Mouse (Mus musculus) left cerebral cortex, adult 18-20 months (tissue): ENCODE data around the gene Tmem102. TPM values are rescaled to one million over a fixed set of nuclear protein-coding genes. Genes with fewer than 3 reads are reported as not detected.
A peak's percentile ranks its signal among the peaks of the same experiment; 100 is the strongest.

Experiments used
- DNase-seq, 2 experiments: peaks; one replicate each; pipeline ENCODE4 v3.0.0; 2021 to 2022; ENCODE audit warnings: low spot score in 2 of 2, mixed read lengths in 1 of 2
- total RNA-seq, 2 experiments: library from RNA; stranded (reverse); gene quantifications; 2 replicates each; pipeline ENCODE4 v1.2.3; 2021

Gene Tmem102
- total RNA-seq, 2 experiments from 2014 or later, result 0.26 TPM; not detected in 1

- peak; percentile 87 to 90 for DNase-seq
Observed at GRCm38 (mm10) chr11:69758971-69759721, 46.3 kb downstream of the Tmem102 start.

DNA sequence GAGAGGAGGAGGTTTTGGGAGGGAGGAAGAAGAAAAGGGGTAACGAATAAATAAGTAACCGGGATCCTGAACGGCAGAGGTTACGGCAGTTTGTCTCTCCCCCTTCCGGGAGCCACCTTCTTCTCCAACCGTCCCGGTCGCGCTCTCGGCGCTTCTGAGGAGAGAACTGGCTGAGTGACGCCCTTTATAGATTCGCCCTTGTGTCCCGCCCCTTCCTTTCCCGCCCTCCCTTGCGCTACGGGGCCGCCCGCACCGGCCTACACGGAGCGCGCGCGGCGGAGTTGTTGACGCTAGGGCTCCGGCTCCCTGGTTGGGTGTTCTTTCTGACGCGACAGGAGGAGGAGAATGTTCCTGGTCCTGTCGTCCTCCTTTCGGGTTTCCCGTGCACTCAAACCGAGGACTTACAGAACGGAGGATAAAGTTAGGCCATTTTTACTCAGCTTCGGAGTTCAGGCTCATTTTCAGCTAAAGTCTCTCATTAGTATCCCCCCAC is 46.9 kb downstream of the Tmem102 start, which contains the start of gene Polr2a:
Polr2a (minus strand) TSS at position 160 of the 493 bp plus-strand sequence.
- DNase-seq, result peak; percentile 94 to 98

DNA sequence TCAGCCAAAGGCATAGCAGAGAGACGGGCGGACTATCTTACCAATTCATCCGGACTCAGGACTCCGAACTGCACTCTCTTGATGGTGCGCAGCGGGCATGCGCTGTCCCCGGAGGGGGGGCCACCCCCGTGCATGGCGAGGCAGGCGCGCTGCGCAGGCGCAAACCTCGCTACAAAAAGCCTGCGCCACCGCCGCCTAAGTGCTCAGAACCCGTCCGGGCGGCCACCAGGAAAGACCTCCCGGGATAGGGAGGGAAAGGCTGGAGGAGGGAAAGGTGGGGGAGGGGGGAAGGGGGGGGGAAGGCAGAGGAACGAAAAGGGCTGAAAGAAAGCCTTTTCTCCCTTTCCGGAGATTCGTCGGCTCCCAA is 47.4 kb downstream of the Tmem102 start:
- peak; percentile 97 for DNase-seq

- DNase-seq, result no peak
Observed at GRCm38 (mm10) chr11:69757303-69758089, 47.9 kb downstream of the Tmem102 start.

GRCm38 (mm10) chr11:69754701-69755100 is 50.7 kb downstream of the Tmem102 start:
- DNase-seq, result no peak

- DNase-seq, result no peak
Observed at GRCm38 (mm10) chr11:69754233-69754632, 51.2 kb downstream of the Tmem102 start.

Other genes starting within 250 kb of the Tmem102 start
- 10 to 100 TPM; 51.9 to 65.6 TPM for gene Efnb3, start 245.4 kb downstream of the Tmem102 start, total RNA-seq
- gene Wrap53, start 225.4 kb downstream of the Tmem102 start, total RNA-seq, result 10 to 100 TPM in 1 of 2 experiments, 1 to 10 TPM in 1; 9.2 to 10.7 TPM
- 10 to 100 TPM; 22.9 to 25.9 TPM for gene Trp53, start 225.3 kb downstream of the Tmem102 start, total RNA-seq
- 100 to 1,000 TPM; 392 to 424 TPM for gene Atp1b2, start 199.7 kb downstream of the Tmem102 start, total RNA-seq
- not detected for gene Shbg, start 187.7 kb downstream of the Tmem102 start, total RNA-seq
- gene Sat2, start 183.6 kb downstream of the Tmem102 start, total RNA-seq, result 1 to 10 TPM; 8.5 to 9.5 TPM
- 100 to 1,000 TPM; 148 TPM for gene Fxr2, start 172.6 kb downstream of the Tmem102 start, total RNA-seq
- gene Sox15, start 150.3 kb downstream of the Tmem102 start, total RNA-seq, result not detected
- 10 to 100 TPM; 47.5 to 58.2 TPM for gene Mpdu1, start 143.0 kb downstream of the Tmem102 start, total RNA-seq
- 10 to 100 TPM; 15.1 to 15.5 TPM for gene Cd68, start 139.5 kb downstream of the Tmem102 start, total RNA-seq
- gene Eif4a1, start 133.2 kb downstream of the Tmem102 start, total RNA-seq, result 100 to 1,000 TPM; 289 to 295 TPM
- gene Senp3, start 123.5 kb downstream of the Tmem102 start, total RNA-seq, result 10 to 100 TPM; 91.4 to 98.7 TPM
- gene Tnfsf13, start 119.8 kb downstream of the Tmem102 start, total RNA-seq, result 1 to 10 TPM; 1.6 to 2.9 TPM
- gene Tnfsf12, start 109.8 kb downstream of the Tmem102 start, total RNA-seq, result 10 to 100 TPM; 11.5 to 12.1 TPM
- gene Tnfsfm13, start 109.5 kb downstream of the Tmem102 start, total RNA-seq, result 1 to 10 TPM; 1.7 to 4.1 TPM
- 10 to 100 TPM; 44.2 to 46.2 TPM for gene Polr2a, start 47.0 kb downstream of the Tmem102 start, total RNA-seq
- gene Slc35g3, start 43.7 kb downstream of the Tmem102 start, total RNA-seq, result not detected
- 100 to 1,000 TPM; 146 to 156 TPM for gene Zbtb4, start 39.7 kb downstream of the Tmem102 start, total RNA-seq
- gene Chrnb1, start 9.7 kb downstream of the Tmem102 start, total RNA-seq, result 1 to 10 TPM; 1.2 TPM
- 10 to 100 TPM; 17.1 to 18.5 TPM for gene Fgf11, start 3.8 kb downstream of the Tmem102 start, total RNA-seq
- not detected for gene Gm39566, start 9.7 kb upstream of the Tmem102 start, total RNA-seq
- not detected for gene Spem2, start 12.8 kb upstream of the Tmem102 start, total RNA-seq
- not detected for gene Spem1, start 16.6 kb upstream of the Tmem102 start, total RNA-seq
- gene Nlgn2, start 32.2 kb upstream of the Tmem102 start, total RNA-seq, result 100 to 1,000 TPM; 215 to 224 TPM
- 100 to 1,000 TPM; 120 to 143 TPM for gene Tmem256, start 32.9 kb upstream of the Tmem102 start, total RNA-seq
- gene Plscr3, start 40.8 kb upstream of the Tmem102 start, total RNA-seq, result 10 to 100 TPM; 15.6 to 17.7 TPM
- under 1 TPM in 1 of 2 experiments, not detected in 1; 0.14 TPM for gene Tnk1, start 53.1 kb upstream of the Tmem102 start, total RNA-seq
- gene Tmem95, start 72.4 kb upstream of the Tmem102 start, total RNA-seq, result not detected
- gene Kctd11, start 75.8 kb upstream of the Tmem102 start, total RNA-seq, result 1 to 10 TPM; 1.2 to 1.4 TPM
- under 1 TPM in 1 of 2 experiments, not detected in 1; 0.14 TPM for gene Acap1, start 89.9 kb upstream of the Tmem102 start, total RNA-seq
- gene 2810408A11Rik, start 95.4 kb upstream of the Tmem102 start, total RNA-seq, result under 1 TPM; 0.35 to 0.72 TPM
- gene Neurl4, start 95.4 kb upstream of the Tmem102 start, total RNA-seq, result 100 to 1,000 TPM; 116 to 118 TPM
- gene Gps2, start 108.3 kb upstream of the Tmem102 start, total RNA-seq, result 10 to 100 TPM; 33.0 to 33.4 TPM
- gene Eif5a, start 116.3 kb upstream of the Tmem102 start, total RNA-seq, result 100 to 1,000 TPM; 431 to 468 TPM
- gene Ybx2, start 130.2 kb upstream of the Tmem102 start, total RNA-seq, result 1 to 10 TPM; 4.6 to 6.5 TPM
- 1 to 10 TPM; 4.9 to 6.4 TPM for gene Slc2a4, start 142.6 kb upstream of the Tmem102 start, total RNA-seq
- not detected for gene Cldn7, start 159.2 kb upstream of the Tmem102 start, total RNA-seq
- 100 to 1,000 TPM; 111 to 121 TPM for gene Ctdnep1, start 175.5 kb upstream of the Tmem102 start, total RNA-seq
- gene Elp5, start 176.9 kb upstream of the Tmem102 start, total RNA-seq, result 10 to 100 TPM; 78.8 to 87.3 TPM
- 100 to 1,000 TPM; 231 to 236 TPM for gene Gabarap, start 185.5 kb upstream of the Tmem102 start, total RNA-seq
- gene Phf23, start 190.2 kb upstream of the Tmem102 start, total RNA-seq, result 10 to 100 TPM; 52.6 to 53.8 TPM
- 10 to 100 TPM; 28.6 to 32.9 TPM for gene Dvl2, start 195.0 kb upstream of the Tmem102 start, total RNA-seq
- 10 to 100 TPM; 55.6 to 57.9 TPM for gene Acadvl, start 209.8 kb upstream of the Tmem102 start, total RNA-seq
- gene Dlg4, start 211.3 kb upstream of the Tmem102 start, total RNA-seq, result 100 to 1,000 TPM; 718 to 731 TPM
- 1 to 10 TPM; 2.2 to 3.8 TPM for gene Asgr1, start 248.5 kb upstream of the Tmem102 start, total RNA-seq